Mouse (Mus musculus) heart, embryonic 16.5 days (tissue): ENCODE measurements around the gene Gm40193. TPM values are rescaled to one million over a fixed set of nuclear protein-coding genes. Genes with fewer than 3 reads are reported as not detected.
"Not testable (repeated sequence)": the region's sequence is repeated elsewhere in the genome, so short reads cannot be mapped to it uniquely, and the experiment has no call there.

Experiments
- ATAC-seq: fragments of 200-750 bp; cut with Nextera tagmentation; replicated peaks from 2 replicates; pipeline ENCODE4 v1.8.0; 2017; ENCODE audit warnings: moderate number of reproducible peaks; ENCODE audit not compliant: insufficient read depth, low FRiP score; ENCODE audit errors: extremely low read depth
- H3K27ac ChIP-seq: fragments of 300-500 bp; sonication (generic); 2 replicates; pipeline ENCODE4 v1.5.1; 2014; ENCODE audit warnings: mild to moderate bottlenecking, low read length, control low read depth, moderate library complexity
- H3K27me3 ChIP-seq: fragments of 300-500 bp; sonication (generic); 2 replicates; pipeline ENCODE4 v1.6.1; 2014; ENCODE audit warnings: low read length, mixed read lengths; ENCODE audit not compliant: control insufficient read depth, insufficient read depth
- H3K36me3 ChIP-seq: fragments of 300-500 bp; sonication (generic); 2 replicates; pipeline ENCODE4 v1.6.1; 2014; ENCODE audit not compliant: control insufficient read depth, insufficient read depth
- H3K4me1 ChIP-seq: fragments of 300-500 bp; sonication (generic); 2 replicates; pipeline ENCODE4 v1.6.1; 2014; ENCODE audit warnings: low read length, mixed read lengths; ENCODE audit not compliant: control insufficient read depth, insufficient read depth
- H3K4me2 ChIP-seq: fragments of 300-500 bp; sonication (generic); 2 replicates; pipeline ENCODE4 v1.6.1; 2014; ENCODE audit warnings: low read depth, mild to moderate bottlenecking, control low read depth, low read length
- H3K4me3 ChIP-seq: fragments of 300-500 bp; sonication (generic); 2 replicates; pipeline ENCODE4 v1.5.1; 2014; ENCODE audit warnings: mild to moderate bottlenecking, control low read depth, low read length
- H3K9ac ChIP-seq: fragments of 300-500 bp; sonication (generic); 2 replicates; pipeline ENCODE4 v1.6.1; 2014; ENCODE audit warnings: low read length, control low read depth
- H3K9me3 ChIP-seq: fragments of 300-500 bp; sonication (generic); replicated peaks from 2 replicates; pipeline ENCODE4 v1.6.1; 2016; ENCODE audit warnings: low read length; ENCODE audit not compliant: control insufficient read depth
- WGBS: fragments of 180-500 bp; shearing (Covaris S2); extraction: QIAGEN DNeasy Blood & Tissue Kit; methylation state at CpG from one replicate; pipeline ENCODE4 v1.1.7; 2014; 5-methylcytosine and 5-hydroxymethylcytosine counted together
- polyA plus RNA-seq: library from polyadenylated mRNA; unstranded; fragments of >200 nt; fragmentation: Nextera tagmentation; extraction: Ambion mirVana; gene quantifications from 2 replicates; pipeline ENCODE4 v1.2.1, GENCODE M21; 2015

Gm40193 gene
- polyA plus RNA-seq, 1 experiment from 2014 or later, result not detected

DNA sequence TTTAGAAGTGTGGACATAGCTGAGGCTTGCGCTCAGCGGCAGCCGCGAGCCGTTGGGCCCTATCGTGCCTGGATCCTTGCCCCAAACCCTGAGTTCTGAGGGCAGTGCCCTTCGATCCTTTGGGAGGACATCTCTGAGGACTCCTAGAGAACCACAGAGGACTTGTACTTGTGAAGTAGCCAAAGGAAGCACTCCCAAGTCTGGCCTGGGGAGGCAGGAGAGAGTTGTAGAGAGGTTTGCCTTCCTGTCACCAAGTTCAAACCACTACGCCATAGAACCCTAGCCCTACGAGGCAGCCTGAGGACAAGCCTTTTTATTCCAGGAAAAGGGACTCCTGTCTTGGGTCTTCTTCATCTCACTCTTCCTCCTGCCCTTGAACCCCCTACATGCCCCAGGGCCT, 24.8 kb upstream of the Gm40193 start:
- Histone ChIP-seq H3K9ac (no peak overlapping the region), H3K9me3 (no peaks in the 10 kb centered on the region), H3K27ac (no peak overlapping the region), H3K36me3 (peaks cover 14% of the 10 kb centered on the region; the same call in 1 of the 2 replicates), H3K4me3 (no peak overlapping the region), H3K4me1 (peaks cover 5% of the 10 kb centered on the region), H3K4me2 (no peak overlapping the region), H3K27me3 (no peaks in the 10 kb centered on the region)
- WGBS, result 88% methylated on average over 9 of the region's 9 CpGs
- no peak for ATAC-seq

DNA sequence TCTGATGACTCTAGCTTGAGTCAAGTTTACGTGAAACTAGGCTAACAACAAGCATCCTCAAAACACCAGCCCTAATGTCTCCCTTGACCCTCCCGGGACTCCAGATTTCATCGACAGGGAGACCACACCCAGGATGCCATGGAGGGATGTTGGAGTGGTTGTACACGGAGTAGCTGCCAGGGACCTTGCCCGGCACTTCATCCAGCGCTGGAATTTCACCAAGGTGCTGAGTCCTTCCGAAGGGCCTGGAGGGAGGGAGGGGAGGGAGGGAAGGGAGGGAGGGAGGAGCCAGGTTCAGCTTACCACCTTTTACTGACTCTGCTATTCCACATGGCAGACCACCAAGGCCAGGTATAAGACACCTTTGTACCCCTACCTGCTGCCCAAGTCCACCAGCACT, 21.2 kb upstream of the Gm40193 start:
- Histone ChIP-seq H3K9ac (no peak overlapping the region), H3K4me2 (no peak overlapping the region), H3K36me3 (peaks cover 14% of the 10 kb centered on the region; the same call in 1 of the 2 replicates), H3K4me3 (no peak overlapping the region), H3K27me3 (no peaks in the 10 kb centered on the region), H3K27ac (no peak overlapping the region), H3K4me1 (no peaks in the 10 kb centered on the region), H3K9me3 (no peaks in the 10 kb centered on the region)
- no peak for ATAC-seq
- 46% methylated on average over 6 of the region's 7 CpGs for WGBS

DNA sequence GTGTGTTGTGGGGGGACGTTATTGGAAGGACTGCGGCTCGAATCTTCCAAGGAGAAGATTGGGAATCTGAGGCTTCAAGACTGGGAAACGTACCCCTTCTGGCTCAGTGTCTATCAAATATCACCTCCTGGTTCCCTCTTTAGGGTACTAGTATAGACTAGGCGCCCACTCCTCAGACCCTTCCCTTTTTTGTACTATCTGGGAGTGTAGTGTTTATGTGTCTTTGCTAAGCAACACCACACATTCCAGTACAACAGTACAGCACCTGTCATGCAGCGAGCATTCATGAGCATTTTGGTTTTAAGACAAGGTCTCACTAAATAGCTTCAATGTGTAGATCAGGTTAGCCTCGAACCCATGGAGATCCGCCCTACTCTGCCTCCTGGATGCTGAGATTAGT, 18.8 kb upstream of the Gm40193 start:
- Histone ChIP-seq H3K9ac (no peak overlapping the region), H3K4me2 (no peak overlapping the region), H3K4me3 (no peak overlapping the region), H3K36me3 (peaks cover 7% of the 10 kb centered on the region; the same call in 1 of the 2 replicates), H3K4me1 (no peaks in the 10 kb centered on the region), H3K9me3 (no peaks in the 10 kb centered on the region), H3K27me3 (no peaks in the 10 kb centered on the region), H3K27ac (no peak overlapping the region)
- no peak for ATAC-seq
- 86% methylated on average over 8 of the region's 8 CpGs for WGBS

DNA sequence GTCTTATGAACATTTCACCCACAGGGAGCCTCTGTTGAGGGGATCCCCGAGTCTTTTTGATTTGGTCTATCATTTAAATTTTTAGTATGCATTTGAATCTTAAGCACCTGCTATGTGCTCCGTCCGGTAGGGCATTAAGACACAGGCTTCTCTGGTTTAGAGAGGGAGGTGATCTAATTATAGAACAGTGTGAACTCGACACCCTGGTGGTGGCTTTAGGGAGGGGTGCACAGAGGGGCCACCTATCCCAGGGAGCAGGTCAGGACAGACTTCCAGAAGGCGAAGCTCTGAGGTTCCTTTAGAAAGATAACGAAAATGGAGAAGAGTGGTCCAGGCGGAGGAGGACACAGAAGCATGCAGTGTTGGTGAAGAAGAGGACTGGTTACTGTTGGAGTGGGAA, 11.8 kb upstream of the Gm40193 start:
- 0 out of 2 replicates have a peak overlapping the region, but pooled peaks have one; percentile 14 for H3K27ac ChIP-seq
- no peak overlapping the region for H3K4me3 ChIP-seq
- H3K9ac ChIP-seq, result no peak overlapping the region

DNA sequence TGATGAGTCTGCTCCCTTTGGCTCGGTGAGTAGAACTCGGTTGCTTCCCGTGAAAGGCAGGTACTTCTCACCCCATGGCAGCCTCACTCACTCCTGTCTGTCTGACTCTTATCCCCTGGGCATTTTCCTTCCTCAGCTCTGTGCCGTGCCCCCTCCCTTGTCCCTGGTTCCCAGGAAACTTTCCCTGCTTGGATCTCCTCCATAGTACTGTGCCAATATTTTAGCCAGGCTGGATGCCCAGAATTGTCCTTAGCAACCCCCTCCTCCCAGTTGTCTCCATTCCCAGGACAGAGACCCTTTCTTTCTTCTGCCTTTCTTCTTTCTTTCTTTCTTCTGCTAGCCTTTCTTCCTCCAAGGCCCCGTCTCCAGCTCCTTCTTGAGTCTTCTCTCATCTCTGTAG, 8.7 kb upstream of the Gm40193 start:
- H3K4me2 ChIP-seq, result peak overlapping the region; percentile 71; the same call in 1 of the 2 replicates
- 72% methylated on average over 5 of the region's 5 CpGs for WGBS

More for the DNA sequence above, 11.8 kb upstream of the Gm40193 start:
- Histone ChIP-seq H3K27me3 (no peaks in the 10 kb centered on the region), H3K4me1 (peaks cover 10% of the 10 kb centered on the region), H3K36me3 (peaks cover 5% of the 10 kb centered on the region; the same call in 1 of the 2 replicates), H3K9me3 (no peaks in the 10 kb centered on the region), H3K4me2 (peak overlapping the region; percentile 43)
- ATAC-seq, result no peak
- WGBS, result 33% methylated on average over 7 of the region's 7 CpGs

DNA sequence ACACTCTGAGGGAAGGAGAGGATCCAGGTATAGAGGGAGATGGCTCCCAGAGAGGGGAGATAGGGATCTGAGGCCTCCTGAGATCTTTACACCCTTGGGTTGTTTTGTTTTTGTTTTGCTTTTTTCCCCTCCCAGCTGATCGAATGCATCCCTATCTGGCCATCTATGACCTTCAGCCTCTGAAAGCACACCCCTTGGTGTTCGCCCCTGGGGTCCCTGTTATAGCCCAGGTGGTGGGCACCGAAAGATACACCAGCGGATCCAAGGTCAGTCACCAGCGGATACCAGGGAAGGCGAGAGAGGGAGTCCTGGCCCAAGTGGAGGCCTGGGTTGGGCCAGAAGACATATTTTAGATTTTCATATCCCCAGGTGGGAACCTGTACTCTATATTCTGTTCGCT, 8.2 kb upstream of the Gm40193 start:
- no peaks in the 10 kb centered on the region for H3K9me3 ChIP-seq
- peak overlapping the region; percentile 72 for H3K4me3 ChIP-seq
- WGBS, result 82% methylated on average over 7 of the region's 7 CpGs
- no peaks in the 10 kb centered on the region for H3K27me3 ChIP-seq
- peak overlapping the region; percentile 71 for H3K4me2 ChIP-seq
- H3K9ac ChIP-seq, result peak overlapping the region; percentile 84
- H3K36me3 ChIP-seq, result peaks cover under 1% of the 10 kb centered on the region; the same call in 1 of the 2 replicates
- peaks cover 10% of the 10 kb centered on the region for H3K4me1 ChIP-seq
- no peak for ATAC-seq
- H3K27ac ChIP-seq, result no peak overlapping the region

More for the DNA sequence above, 8.7 kb upstream of the Gm40193 start:
- H3K9me3 ChIP-seq, result no peaks in the 10 kb centered on the region
- no peak overlapping the region for H3K9ac ChIP-seq
- H3K27me3 ChIP-seq, result no peaks in the 10 kb centered on the region
- peaks cover 10% of the 10 kb centered on the region for H3K4me1 ChIP-seq
- peaks cover 5% of the 10 kb centered on the region; the same call in 1 of the 2 replicates for H3K36me3 ChIP-seq
- H3K4me3 ChIP-seq, result no peak overlapping the region
- no peak for ATAC-seq
- H3K27ac ChIP-seq, result no peak overlapping the region

DNA sequence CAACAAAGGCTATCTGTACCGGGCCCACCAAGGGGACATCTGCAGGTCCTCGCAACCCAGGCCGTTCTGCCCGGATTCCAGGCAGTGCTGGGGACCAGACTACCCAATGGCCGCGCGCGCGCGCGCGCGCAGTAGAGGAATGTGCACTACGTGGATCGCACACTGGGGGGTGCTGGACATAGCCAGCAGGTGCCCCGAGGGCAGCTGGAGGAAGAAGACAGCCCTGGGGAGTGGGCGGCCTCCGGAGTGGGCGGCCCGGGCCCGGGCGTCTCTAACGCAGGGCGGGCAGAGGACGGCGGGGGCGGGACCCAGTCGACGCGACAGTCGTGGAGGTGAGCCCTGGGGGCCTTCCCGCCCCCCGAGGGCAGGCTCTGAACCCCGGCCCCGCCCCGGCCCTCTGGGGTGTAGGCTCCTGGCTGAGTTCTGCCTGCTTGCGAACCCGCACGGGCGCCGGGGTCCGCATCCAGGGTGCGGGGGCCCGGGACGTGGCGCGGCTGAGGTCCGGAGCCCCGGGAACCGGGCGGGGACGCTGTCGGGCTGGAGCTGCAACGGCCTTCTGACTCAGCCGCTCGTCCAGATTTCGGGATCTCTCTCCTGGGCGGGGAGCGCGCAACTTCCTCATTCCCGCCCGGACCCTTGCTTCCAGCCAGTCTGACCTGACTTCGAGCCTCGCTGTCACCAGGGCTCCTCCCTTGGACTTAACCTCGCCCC, 7.3 kb upstream of the Gm40193 start, which contains the start of gene Pld2:
TSS of gene Pld2 (plus strand) at position 188 of the 711 bp plus-strand sequence.
- Histone ChIP-seq H3K9ac (peak within 1 kb of the TSS; percentile 84), H3K9me3 (no peaks in the 10 kb centered on the region), H3K27me3 (no peaks in the 10 kb centered on the region), H3K4me3 (peak within 1 kb of the TSS; percentile 72), H3K36me3 (no peaks in the 10 kb centered on the region), H3K27ac (peak within 1 kb of the TSS; percentile 80), H3K4me1 (peaks cover 10% of the 10 kb centered on the region), H3K4me2 (peak within 1 kb of the TSS; percentile 71)
- under 1% methylated on average over 60 of the region's 65 CpGs for whole genome bisulfite sequencing
- peak; percentile 98 for ATAC-seq

DNA sequence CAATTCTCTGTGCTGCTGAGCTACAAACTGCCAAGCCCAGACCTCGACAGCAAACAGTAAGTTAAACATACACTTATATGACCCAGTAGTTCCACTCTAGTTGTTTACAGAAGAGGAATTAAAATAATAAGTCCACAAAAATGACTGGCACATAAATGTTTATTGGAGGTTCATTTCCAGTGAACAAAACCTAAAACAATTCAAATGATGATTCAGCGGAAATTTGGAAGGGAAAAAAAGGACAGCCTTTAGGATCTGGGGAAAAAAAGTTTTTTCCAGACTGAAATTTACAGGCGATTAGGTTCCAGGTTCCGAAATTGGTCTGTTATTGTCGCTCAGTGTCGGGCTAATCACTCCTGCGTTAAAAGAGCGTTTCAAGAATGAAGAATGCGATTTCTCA, 6.7 kb upstream of the Gm40193 start:
- Histone ChIP-seq H3K27ac (0 out of 2 replicates have a peak overlapping the region, but pooled peaks have one; percentile 20), H3K4me3 (peak overlapping the region; percentile 72), H3K4me2 (peak overlapping the region; percentile 71), H3K4me1 (peaks cover 10% of the 10 kb centered on the region), H3K9ac (peak overlapping the region; percentile 84), H3K27me3 (no peaks in the 10 kb centered on the region), H3K36me3 (no peaks in the 10 kb centered on the region), H3K9me3 (no peaks in the 10 kb centered on the region)
- ATAC-seq, result no peak
- 18% methylated on average over 9 of the region's 9 CpGs for WGBS

DNA sequence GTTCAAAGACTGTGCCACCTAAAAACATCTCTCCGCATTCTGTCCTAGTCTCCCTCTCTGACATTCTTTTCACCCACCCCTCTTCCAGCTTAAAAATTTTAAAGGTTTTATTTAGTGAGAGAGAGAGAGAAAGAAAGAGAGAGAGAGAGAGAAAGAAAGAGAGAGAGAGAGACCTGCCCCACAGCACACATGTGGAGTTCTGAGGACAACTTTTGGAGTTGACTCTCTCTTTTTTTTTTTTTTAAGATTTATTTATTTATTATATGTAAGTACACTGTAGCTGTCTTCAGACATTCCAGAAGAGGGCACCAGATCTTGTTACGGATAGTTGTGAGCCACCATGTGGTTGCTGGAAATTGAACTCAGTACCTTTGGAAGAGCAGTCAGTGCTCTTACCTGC, 1.7 kb downstream of the Gm40193 start:
- peaks cover 26% of the 10 kb centered on the region for H3K36me3 ChIP-seq
- WGBS, result 79% methylated on average over 2 of the region's 2 CpGs
- not testable (repeated sequence) for H3K9ac ChIP-seq, H3K9me3 ChIP-seq, ATAC-seq, H3K4me3 ChIP-seq, H3K27ac ChIP-seq, H3K27me3 ChIP-seq, H3K4me1 ChIP-seq, H3K4me2 ChIP-seq
